8 mouse cellular contexts compared by ENCODE assay signal in genomic region chr3:149519575-149519929, GRCm38 (mm10).
DNase-seq lines count a peak whose midpoint lies in the region; ATAC-seq and TF ChIP-seq lines count a peak whose summit lies in the region.

No protein-coding gene starts in this region.

- no peak for TF ChIP-seq POLR2A in cortical plate, adult 2 months (IDR thresholded peaks at IDR 0.05; ENCODE audit: extremely low read depth, insufficient read depth, low read length)

- WGBS in heart, embryonic 14.5 days: 27% methylated on average over 15 of the region's 15 CpGs
- 19% methylated on average over 15 of the region's 15 CpGs for WGBS in hindbrain, embryonic 12.5 days
- WGBS in midbrain, embryonic 13.5 days: 12% methylated on average over 15 of the region's 15 CpGs

- DNase-seq in heart, adult 18-20 months: no peak
- DNase-seq in frontal cortex, postnatal 14 days (ENCODE audit: low spot score in 2 of 2): no peak

- no peaks in the 10 kb centered on the region for H3K36me3 ChIP-seq in heart, embryonic 14.5 days (ENCODE audit: control insufficient read depth, insufficient read depth, low read length)
- H3K36me3 ChIP-seq in hindbrain, embryonic 12.5 days: no peaks in the 10 kb centered on the region
- no peaks in the 10 kb centered on the region for H3K36me3 ChIP-seq in midbrain, embryonic 13.5 days

- H3K4me3 ChIP-seq in heart, embryonic 14.5 days (ENCODE audit: control insufficient read depth in 1 of 2, insufficient read depth in 1 of 2, low read depth in 1 of 2, low read length in 2 of 2): peak overlapping the region; percentile 38 to 42
- H3K4me3 ChIP-seq in cortical plate, adult 2 months (ENCODE audit: insufficient read depth, low read length): peak overlapping the region; percentile 36
- peak overlapping the region; percentile 42 for H3K4me3 ChIP-seq in hindbrain, embryonic 12.5 days
- H3K4me3 ChIP-seq in midbrain, embryonic 13.5 days (replicated peaks): peak overlapping the region; percentile 50

- H3K9me3 ChIP-seq in heart, embryonic 14.5 days (ENCODE audit: control insufficient read depth, low read length): no peaks in the 10 kb centered on the region
- H3K9me3 ChIP-seq in hindbrain, embryonic 12.5 days (replicated peaks): no peaks in the 10 kb centered on the region
- no peaks in the 10 kb centered on the region for H3K9me3 ChIP-seq in midbrain, embryonic 13.5 days

- H3K4me1 ChIP-seq in heart, embryonic 14.5 days (ENCODE audit: control insufficient read depth in 2 of 2, insufficient read depth in 2 of 2, low read length in 2 of 2): peaks cover 2 to 4% of the 10 kb centered on the region in 2 experiments; a peak in 3 of 4 replicates
- H3K4me1 ChIP-seq in cortical plate, adult 2 months (ENCODE audit: control insufficient read depth, insufficient read depth, low read length): peaks cover 4% of the 10 kb centered on the region; the same call in 1 of the 2 replicates
- H3K4me1 ChIP-seq in hindbrain, embryonic 12.5 days: peaks cover 9% of the 10 kb centered on the region
- peaks cover 30% of the 10 kb centered on the region for H3K4me1 ChIP-seq in midbrain, embryonic 13.5 days (replicated peaks)

- H3K4me2 ChIP-seq in heart, embryonic 14.5 days (ENCODE audit: low read length): peak overlapping the region; percentile 80
- H3K4me2 ChIP-seq in hindbrain, embryonic 12.5 days (replicated peaks): peak overlapping the region; percentile 83
- H3K4me2 ChIP-seq in midbrain, embryonic 13.5 days (replicated peaks): peak overlapping the region; percentile 80

- H3K27me3 ChIP-seq in heart, embryonic 14.5 days (ENCODE audit: control insufficient read depth, insufficient read depth, low read length): 0 out of 2 replicates have a peak, but pooled peaks cover 4% of the 10 kb centered on the region
- peaks cover 6% of the 10 kb centered on the region; the same call in 1 of the 2 replicates for H3K27me3 ChIP-seq in hindbrain, embryonic 12.5 days
- H3K27me3 ChIP-seq in midbrain, embryonic 13.5 days: peaks cover 51% of the 10 kb centered on the region

- H3K9ac ChIP-seq in heart, embryonic 14.5 days (ENCODE audit: low read length): peak overlapping the region; percentile 42
- H3K9ac ChIP-seq in hindbrain, embryonic 12.5 days: peak overlapping the region; percentile 41
- peak overlapping the region; percentile 64 for H3K9ac ChIP-seq in midbrain, embryonic 13.5 days (replicated peaks)

- no peak for TF ChIP-seq CTCF in cortical plate, adult 2 months (IDR thresholded peaks at IDR 0.05; ENCODE audit: extremely low read depth, insufficient read depth, low read length)

- no peak for ATAC-seq in heart, embryonic 14.5 days (ENCODE audit: insufficient number of reproducible peaks, insufficient read depth, low FRiP score, low read depth)
- ATAC-seq in hindbrain, embryonic 12.5 days (ENCODE audit: low FRiP score): peak; percentile 26; the same call in 1 of the 2 replicates
- peak; percentile 42; the same call in 1 of the 2 replicates for ATAC-seq in midbrain, embryonic 13.5 days
- no peak for ATAC-seq in monocyte, adult 5-6 weeks (replicated peaks; ENCODE audit: insufficient number of reproducible peaks, low FRiP score, low TSS enrichment, poor library complexity, severe bottlenecking)
- ATAC-seq in megakaryocyte-erythroid progenitor cell, adult 5-6 weeks (replicated peaks; ENCODE audit: low FRiP score, low TSS enrichment, poor library complexity, severe bottlenecking): no peak

- H3K27ac ChIP-seq in heart, embryonic 14.5 days (replicated peaks in 1 of 2; ENCODE audit: control insufficient read depth in 1 of 2, insufficient read depth in 1 of 2, low read depth in 2 of 2, low read length in 2 of 2): no peak overlapping the region
- H3K27ac ChIP-seq in cortical plate, adult 2 months (ENCODE audit: insufficient read depth, low read length): no peak overlapping the region
- H3K27ac ChIP-seq in hindbrain, embryonic 12.5 days: no peak overlapping the region
- H3K27ac ChIP-seq in midbrain, embryonic 13.5 days: no peak overlapping the region

Comparison
In these comparisons a context has a peak if more than half of its experiments do, and no peak if none do; other contexts are left out.
1. ATAC-seq: peak in hindbrain, embryonic 12.5 days (single experiment) and midbrain, embryonic 13.5 days (single experiment); none in heart, embryonic 14.5 days (single experiment), monocyte, adult 5-6 weeks (single experiment) and megakaryocyte-erythroid progenitor cell, adult 5-6 weeks (single experiment).
2. Peak in every context shown above with its lines, with median percentiles within 50 percentile points of each other: H3K4me2 ChIP-seq, H3K4me3 ChIP-seq and H3K9ac ChIP-seq.